Mouse (Mus musculus): Measurements from ENCODE around the gene Mrps27. TPM values are rescaled to one million over a fixed set of nuclear protein-coding genes. Genes with fewer than 3 reads are reported as not detected.
A peak's percentile ranks its signal among the peaks of the same experiment; 100 is the strongest.

The Mrps27 gene
- total RNA-seq, 2 experiments from 2014 or later: 25.2 to 26.0 TPM

GRCm38 (mm10) chr13:99351186-99351585, 6.6 kb downstream of the Mrps27 start:
- DNase-seq (ENCODE audit: low spot score): no peak

- DNase-seq (ENCODE audit: low spot score): no peak
These were observed 7.0 kb downstream of the Mrps27 start for GRCm38 (mm10) chr13:99351596-99351995.

GRCm38 (mm10) chr13:99352758-99353489, 8.3 kb downstream of the Mrps27 start:
- peak; percentile 96 for DNase-seq (ENCODE audit: low spot score)

GRCm38 (mm10) chr13:99353490-99353851, 8.9 kb downstream of the Mrps27 start:
- DNase-seq (ENCODE audit: low spot score): no peak

GRCm38 (mm10) chr13:99355072-99355471, 10.5 kb downstream of the Mrps27 start:
- no peak for DNase-seq (ENCODE audit: low spot score)

GRCm38 (mm10) chr13:99355861-99356260, 11.3 kb downstream of the Mrps27 start:
- DNase-seq (ENCODE audit: low spot score): no peak

- DNase-seq (ENCODE audit: low spot score): no peak
These were observed 12.1 kb downstream of the Mrps27 start for GRCm38 (mm10) chr13:99356428-99357265.

GRCm38 (mm10) chr13:99358921-99359320, 14.3 kb downstream of the Mrps27 start:
- DNase-seq (ENCODE audit: low spot score): no peak

GRCm38 (mm10) chr13:99363866-99364265, 19.3 kb downstream of the Mrps27 start:
- no peak for DNase-seq (ENCODE audit: low spot score)

GRCm38 (mm10) chr13:99366422-99367175, 22.0 kb downstream of the Mrps27 start:
- peak; percentile 24 for DNase-seq (ENCODE audit: low spot score)

GRCm38 (mm10) chr13:99367554-99368174, 23.1 kb downstream of the Mrps27 start:
- peak; percentile 74 for DNase-seq (ENCODE audit: low spot score)

GRCm38 (mm10) chr13:99369103-99369502, 24.5 kb downstream of the Mrps27 start:
- DNase-seq (ENCODE audit: low spot score): no peak

- no peak for DNase-seq (ENCODE audit: low spot score)
These were observed 26.7 kb downstream of the Mrps27 start for GRCm38 (mm10) chr13:99371285-99371684.

- DNase-seq (ENCODE audit: low spot score): no peak
These were observed 29.1 kb downstream of the Mrps27 start for GRCm38 (mm10) chr13:99373684-99374083.

- no peak for DNase-seq (ENCODE audit: low spot score)
These were observed 29.6 kb downstream of the Mrps27 start for GRCm38 (mm10) chr13:99374191-99374590.

- peak; percentile 87 for DNase-seq (ENCODE audit: low spot score)
These were observed 31.0 kb downstream of the Mrps27 start for GRCm38 (mm10) chr13:99375550-99375949.

- DNase-seq (ENCODE audit: low spot score): no peak
These were observed 32.5 kb downstream of the Mrps27 start for GRCm38 (mm10) chr13:99377055-99377454.

- DNase-seq (ENCODE audit: low spot score): no peak
These were observed 33.6 kb downstream of the Mrps27 start for GRCm38 (mm10) chr13:99378223-99378622.

GRCm38 (mm10) chr13:99382373-99382772, 37.8 kb downstream of the Mrps27 start:
- no peak for DNase-seq (ENCODE audit: low spot score)

- no peak for DNase-seq (ENCODE audit: low spot score)
These were observed 40.1 kb downstream of the Mrps27 start for GRCm38 (mm10) chr13:99384555-99385203.

GRCm38 (mm10) chr13:99385911-99386310, 41.3 kb downstream of the Mrps27 start:
- no peak for DNase-seq (ENCODE audit: low spot score)

Data from gastrocnemius, adult 18-20 months (tissue).